Mouse (Mus musculus) hematopoietic stem cell, adult 5-6 weeks (primary cell): ENCODE results near the gene Gm21860. TPM values are rescaled to one million over a fixed set of nuclear protein-coding genes. Genes with fewer than 3 reads are reported as not detected.
"Not testable (repeated sequence)": the region's sequence is repeated elsewhere in the genome, so short reads cannot be mapped to it uniquely, and the experiment has no call there.

Source experiments
- ATAC-seq, 2 experiments: fragments of 125-278 bp in 1 of 2; replicated peaks in 1 of 2; 2 replicates each; pipeline ENCODE4 v1.8.0; 2016 to 2017; ENCODE audit warnings: inconsistent platforms in 2 of 2, mild to moderate bottlenecking in 2 of 2, moderate number of reproducible peaks in 2 of 2, low read depth in 1 of 2, moderate TSS enrichment in 1 of 2; ENCODE audit not compliant: low FRiP score in 2 of 2, poor library complexity in 2 of 2, severe bottlenecking in 2 of 2, insufficient read depth in 1 of 2, low TSS enrichment in 1 of 2
- total RNA-seq: library from RNA; stranded (forward); fragments of 172-1452, 232-1000 nt; gene quantifications from 2 replicates; pipeline ENCODE4 v1.2.3, GENCODE M21; 2017

Gene Gm21860
- total RNA-seq, 1 experiment from 2014 or later = not detected

- not testable (repeated sequence) for ATAC-seq
These were observed 35.0 kb downstream of the Gm21860 start for GRCm38 (mm10) chrY:90719403-90720232.

DNA sequence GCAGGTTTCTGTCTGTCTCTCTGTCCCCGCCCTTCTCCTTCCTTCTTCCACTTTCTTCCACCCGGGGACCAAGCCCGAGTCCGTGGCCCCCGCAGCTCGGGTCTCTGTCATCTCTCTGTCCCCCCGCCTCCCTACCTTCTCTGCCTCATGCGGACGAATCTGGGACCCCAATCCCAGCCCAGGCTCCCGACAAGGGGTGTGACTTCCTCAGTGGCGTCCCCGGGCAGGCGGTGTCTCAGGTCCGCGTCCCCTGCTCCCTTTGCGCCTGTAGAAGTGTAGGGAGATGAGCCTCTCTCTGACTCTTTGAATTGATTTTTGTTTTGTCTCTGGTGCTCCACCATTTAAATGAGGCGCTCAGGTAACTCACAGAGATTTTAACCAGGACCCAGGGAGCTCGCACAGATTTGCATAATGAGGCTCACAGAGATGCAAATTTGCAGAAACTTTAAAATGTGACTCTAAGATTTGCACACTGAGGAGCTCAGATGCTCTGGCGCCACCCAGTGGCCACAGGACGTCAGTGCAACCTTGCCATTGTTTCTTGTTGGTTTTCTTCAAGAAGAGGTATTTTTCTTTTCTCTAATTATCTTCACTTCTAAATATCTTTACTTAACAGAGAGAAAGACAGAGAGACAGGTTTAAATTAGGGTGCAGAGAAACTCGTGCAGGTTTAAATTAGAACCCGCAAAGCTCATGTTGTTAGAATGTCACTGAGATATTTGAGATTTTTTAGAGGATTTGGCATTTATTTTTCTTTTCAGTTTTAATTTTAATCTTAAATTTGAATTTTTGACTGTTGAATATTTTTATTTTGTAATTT lies 35.8 kb downstream of the Gm21860 start:
- ATAC-seq = peak; percentile 93 to 100

DNA sequence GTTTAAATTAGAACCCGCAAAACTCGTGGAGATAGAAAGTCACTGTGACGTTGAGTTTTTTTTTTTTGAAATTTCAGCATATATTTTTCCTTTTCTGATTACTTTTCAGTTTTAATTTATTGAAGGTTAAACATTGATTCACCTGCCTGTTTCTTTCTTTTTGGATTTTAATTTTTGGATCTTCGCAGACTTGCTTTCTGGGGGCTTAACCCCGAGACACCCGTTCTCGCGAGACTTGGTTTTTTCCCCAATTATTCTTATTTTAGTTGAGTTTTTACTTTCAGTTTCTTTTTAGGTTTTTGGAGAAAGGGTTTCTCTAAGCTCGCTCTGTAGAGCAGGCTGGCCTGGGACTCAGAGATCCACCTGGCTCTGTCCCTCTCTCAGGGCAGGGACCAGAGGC lies 36.6 kb downstream of the Gm21860 start:
- ATAC-seq = not testable (repeated sequence)

- not testable (repeated sequence) for ATAC-seq
These were observed 37.1 kb downstream of the Gm21860 start for GRCm38 (mm10) chrY:90717496-90717895.

Other genes starting within 250 kb of the Gm21860 start
- not detected in 2 replicates for gene Gm47283, start 29.9 kb upstream of the Gm21860 start, total RNA-seq
- gene Gm21748, start 84.4 kb upstream of the Gm21860 start, total RNA-seq = not detected in 2 replicates